Mouse (Mus musculus) testis, postnatal 10 days (tissue): ENCODE measurements around the gene Vmn1r165.
"Not testable (repeated sequence)": the region's sequence is repeated elsewhere in the genome, so short reads cannot be mapped to it uniquely, and the experiment has no call there.

ENCODE experiments used
- DNase-seq: peaks from one replicate; pipeline ENCODE4 v3.0.0; 2021; ENCODE audit warnings: low spot score

The Vmn1r165 gene

GRCm38 (mm10) chr7:23217032-23217431 is at the start of gene Vmn1r165:
Gene Vmn1r165, plus strand, starts transcription at chr7:23217332.
- DNase-seq, result not testable (repeated sequence)

- not testable (repeated sequence) for DNase-seq
Observed at GRCm38 (mm10) chr7:23251582-23251981, 34.5 kb downstream of the Vmn1r165 start, which contains the start of gene Vmn1r166. Gene Vmn1r166, minus strand, starts transcription at chr7:23251682.
